Mouse (Mus musculus) neural tube, embryonic 10.5 days (tissue): ENCODE data around the gene Zfp969.
"Not testable (repeated sequence)": the region's sequence is repeated elsewhere in the genome, so short reads cannot be mapped to it uniquely, and the experiment has no call there.

ENCODE experiments used
- DNase-seq: peaks from one replicate; pipeline ENCODE4 v3.0.0-alpha.2; 2017; ENCODE audit warnings: low spot score; ENCODE audit errors: extremely low spot score

Gene Zfp969

DNA sequence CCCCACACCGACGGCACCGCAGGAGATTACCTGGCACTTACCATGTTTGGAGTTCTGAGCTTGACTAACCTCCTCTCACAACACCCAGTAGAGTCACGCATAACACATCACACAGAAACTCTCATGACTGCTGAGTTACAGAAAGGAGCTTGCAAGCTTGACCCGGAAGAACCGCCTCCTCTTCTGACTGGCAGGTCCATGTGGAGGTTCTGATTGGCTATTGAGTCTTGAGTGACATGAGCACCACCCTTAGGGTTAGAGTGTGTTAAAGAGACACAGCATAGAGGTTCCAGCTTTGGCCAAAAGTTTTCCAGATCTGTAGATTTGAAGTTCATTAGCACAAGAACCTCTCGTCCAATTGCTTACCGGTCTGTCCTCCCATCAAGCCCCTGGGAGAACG, at the start of gene Zfp969:
Zfp969 (minus strand) TSS at position 101 of the 400 bp plus-strand sequence.
- not testable (repeated sequence) for DNase-seq

GRCm38 (mm10) chr2:175741237-175741636, 37.8 kb upstream of the Zfp969 start, which contains the start of gene Gm2007:
Gm2007 (plus strand) TSS chr2:175741537.
- not testable (repeated sequence) for DNase-seq

GRCm38 (mm10) chr2:175643678-175644077, 59.8 kb downstream of the Zfp969 start, which contains the start of gene Gm11007:
Gm11007 (plus strand) TSS chr2:175643978.
- DNase-seq: not testable (repeated sequence)
